Mouse (Mus musculus): ENCODE data around the gene Srpr.

DNA sequence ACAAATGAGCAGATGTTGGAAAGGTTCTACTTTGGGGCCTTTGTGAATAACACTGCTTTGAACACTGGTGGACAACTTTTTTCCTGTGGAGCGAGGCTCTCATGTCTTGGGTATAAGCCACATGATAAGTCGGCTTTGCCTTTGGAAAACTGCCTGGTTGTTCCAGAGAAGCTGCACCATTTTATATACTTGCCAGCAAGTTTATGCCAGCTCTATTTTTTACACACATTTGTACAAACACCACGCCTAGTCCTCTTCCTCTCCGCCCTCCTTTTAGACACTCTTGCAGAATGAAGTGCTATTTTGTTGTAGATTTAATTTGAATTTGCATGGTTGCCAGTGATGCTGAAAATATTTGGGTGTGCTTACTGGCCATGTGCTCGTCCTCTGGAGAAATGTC lies 93.5 kb downstream of the Srpr start:
- TF ChIP-seq CTCF (IDR thresholded peaks at IDR 0.05 in 2 of 3, conservative IDR thresholded peaks at IDR 0.05 in 1 of 3; ENCODE audit: control insufficient read depth in 1 of 3, insufficient read depth in 1 of 3, low read depth in 2 of 3, low read length in 3 of 3, poor library complexity in 1 of 3, severe bottlenecking in 1 of 3) (no peak), ZMIZ1 (IDR thresholded peaks at IDR 0.05; ENCODE audit: low read depth, low read length) (no peak), ZC3H11A (IDR thresholded peaks at IDR 0.05; ENCODE audit: low read depth, low read length) (no peak), MAZ (IDR thresholded peaks at IDR 0.05; ENCODE audit: low read depth, low read length) (no peak), USF1 (IDR thresholded peaks at IDR 0.05; ENCODE audit: low read depth, low read length) (no peak)

Data from MEL (cell line).